ENCODE assay signal across 8 mouse cellular contexts in genomic region chr9:102423919-102424671, GRCm38 (mm10).
DNase-seq lines count a peak whose midpoint lies in the region; ATAC-seq lines count a peak whose summit lies in the region.

No protein-coding gene starts in this region.

- DNase-seq in left cerebral cortex, postnatal 4 days: peak; percentile 27
- no peak for DNase-seq in left cerebral cortex, adult 18-20 months (ENCODE audit: low spot score in 2 of 2)
- DNase-seq in hindbrain, embryonic 10.5 days (ENCODE audit: low spot score): peak; percentile 69
- peak; percentile 42 for DNase-seq in right cerebral cortex, postnatal 4 days
- no peak for DNase-seq in natural killer cell, adult 2 months (ENCODE audit: low spot score in 2 of 2)
- DNase-seq in layer of hippocampus, adult 9-11 months: no peak

- peaks cover 26% of the 10 kb centered on the region for H3K4me1 ChIP-seq in embryonic facial prominence, embryonic 13.5 days
- H3K4me1 ChIP-seq in hindbrain, embryonic 10.5 days (replicated peaks): peaks cover 27% of the 10 kb centered on the region
- no peaks in the 10 kb centered on the region for H3K4me1 ChIP-seq in liver, embryonic 12.5 days

- peak overlapping the region; percentile 59 for H3K9ac ChIP-seq in embryonic facial prominence, embryonic 13.5 days
- no peak overlapping the region for H3K9ac ChIP-seq in liver, embryonic 12.5 days

- peak; percentile 77 for ATAC-seq in embryonic facial prominence, embryonic 13.5 days (ENCODE audit: insufficient number of reproducible peaks, insufficient read depth, low FRiP score, low TSS enrichment, low read depth)
- ATAC-seq in liver, embryonic 12.5 days: peak; percentile 64

- no peaks in the 10 kb centered on the region for H3K9me3 ChIP-seq in embryonic facial prominence, embryonic 13.5 days
- no peaks in the 10 kb centered on the region for H3K9me3 ChIP-seq in hindbrain, embryonic 10.5 days
- no peaks in the 10 kb centered on the region for H3K9me3 ChIP-seq in liver, embryonic 12.5 days (replicated peaks)

- peak overlapping the region; percentile 86 for H3K27ac ChIP-seq in embryonic facial prominence, embryonic 13.5 days
- H3K27ac ChIP-seq in hindbrain, embryonic 10.5 days: peak overlapping the region; percentile 88
- H3K27ac ChIP-seq in liver, embryonic 12.5 days: peak overlapping the region; percentile 67; the same call in 1 of the 2 replicates

- H3K36me3 ChIP-seq in embryonic facial prominence, embryonic 13.5 days: no peaks in the 10 kb centered on the region
- no peaks in the 10 kb centered on the region for H3K36me3 ChIP-seq in hindbrain, embryonic 10.5 days
- H3K36me3 ChIP-seq in liver, embryonic 12.5 days: no peaks in the 10 kb centered on the region

- peak overlapping the region; percentile 52 for H3K4me2 ChIP-seq in embryonic facial prominence, embryonic 13.5 days
- peak overlapping the region; percentile 25 for H3K4me2 ChIP-seq in liver, embryonic 12.5 days

- intact Hi-C loops in left cerebral cortex, postnatal 4 days (cut with DNase I): no loop called here

- H3K4me3 ChIP-seq in embryonic facial prominence, embryonic 13.5 days: peak overlapping the region; percentile 22
- H3K4me3 ChIP-seq in hindbrain, embryonic 10.5 days: peak overlapping the region; percentile 28
- no peak overlapping the region for H3K4me3 ChIP-seq in liver, embryonic 12.5 days

- WGBS in embryonic facial prominence, embryonic 13.5 days: 3% methylated on average over 20 of the region's 20 CpGs
- WGBS in hindbrain, embryonic 10.5 days: 11% methylated on average over 20 of the region's 20 CpGs
- 27% methylated on average over 20 of the region's 20 CpGs for WGBS in liver, embryonic 12.5 days (ENCODE audit: insufficient replicate concordance)

- peaks cover 3% of the 10 kb centered on the region; the same call in 1 of the 2 replicates for H3K27me3 ChIP-seq in embryonic facial prominence, embryonic 13.5 days
- peaks cover 7% of the 10 kb centered on the region; the same call in 1 of the 2 replicates for H3K27me3 ChIP-seq in hindbrain, embryonic 10.5 days (ENCODE audit: insufficient read depth, poor library complexity, severe bottlenecking)
- no peaks in the 10 kb centered on the region for H3K27me3 ChIP-seq in liver, embryonic 12.5 days (replicated peaks)

Comparison
In these comparisons a context has a peak if more than half of its experiments do, and no peak if none do; other contexts are left out.
1. DNase-seq: peak in left cerebral cortex, postnatal 4 days (single experiment), hindbrain, embryonic 10.5 days (single experiment) and right cerebral cortex, postnatal 4 days (single experiment); none in left cerebral cortex, adult 18-20 months (0 of 2), natural killer cell, adult 2 months (0 of 2) and layer of hippocampus, adult 9-11 months (single experiment).
2. Peak in every context shown above with its lines, with median percentiles within 50 percentile points of each other: H3K27ac ChIP-seq.